Mouse (Mus musculus): Measurements from ENCODE around the gene Gorasp2. TPM values are rescaled to one million over a fixed set of nuclear protein-coding genes. Genes with fewer than 3 reads are reported as not detected.

The Gorasp2 gene
- 10 to 100 TPM; 59.5 to 67.8 TPM for total RNA-seq (2021)
- polyA plus RNA-seq (2012; rRNA removed): 80.2 and 91.4 TPM in 2 replicates
- long read RNA-seq, transcript Gorasp2-201 (10 exons, 2,238 nt): major isoform, 70 of 90 reads
- long read RNA-seq, partial matches to known transcripts: 2 of 90 reads
- long read RNA-seq, other reads (novel, unspliced or antisense): 15 of 90 reads

DNA sequence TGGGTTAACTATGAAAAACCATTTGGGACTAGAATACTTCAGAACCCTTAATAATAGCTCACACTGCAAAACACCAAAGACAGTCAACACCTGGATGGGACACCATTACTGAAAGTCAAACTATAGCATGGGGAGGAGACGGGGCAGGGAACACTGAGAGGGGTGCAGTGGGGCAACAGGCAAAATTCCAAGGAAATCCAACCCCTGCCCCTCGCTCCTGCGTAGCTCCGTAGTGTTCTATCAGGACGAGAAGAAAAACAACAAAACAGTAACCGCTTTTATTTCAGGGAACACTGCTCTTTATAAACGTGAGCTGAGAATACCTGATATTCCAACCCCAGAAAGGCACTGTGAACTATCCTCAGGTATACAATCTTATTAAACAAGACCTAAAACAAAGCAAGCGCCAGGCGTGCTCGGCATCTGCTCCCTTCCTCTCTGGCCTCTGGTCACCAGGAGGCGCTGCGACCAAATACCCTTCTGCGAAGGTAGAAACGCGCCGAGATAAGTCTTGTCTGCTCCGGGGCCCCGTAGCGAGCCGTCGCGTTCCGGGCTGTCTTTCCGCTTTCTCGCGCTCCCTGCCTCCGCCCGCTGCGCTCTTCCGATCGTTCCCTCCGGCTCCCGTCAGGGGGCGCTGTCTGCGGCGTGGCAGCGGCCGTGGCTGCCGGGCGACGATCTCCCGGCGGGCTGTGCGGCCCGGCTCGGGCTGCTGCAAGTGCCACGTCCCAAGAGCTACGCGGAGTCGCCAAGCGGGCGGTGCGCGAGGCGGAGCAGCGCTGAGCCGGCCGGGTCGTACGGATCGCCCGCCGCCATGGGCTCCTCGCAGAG lies at the start of gene Gorasp2:
Gorasp2 (plus strand) TSS at position 690 of the 828 bp plus-strand sequence.
- intact Hi-C loops (cut with DNase I): loop anchor here (5.0 to 10.0 kb wide), 2 partner anchors 551 to 936 kb away; partner anchors contain the start of genes Dync1i2 and Ppig
- Histone ChIP-seq H3K36me3 (ENCODE audit: control insufficient read depth, insufficient read depth, low read length) (peaks cover 13% of the 10 kb centered on the region), H3K4me3 (peak within 1 kb of the TSS; percentile 80)

GRCm38 (mm10) chr2:70614745-70615351 lies 46.5 kb upstream of the Gorasp2 start:
- H3K36me3 ChIP-seq (ENCODE audit: control insufficient read depth, insufficient read depth, low read length): no peaks in the 10 kb centered on the region
- TF ChIP-seq EP300 (IDR thresholded peaks at IDR 0.05; ENCODE audit: insufficient read depth, low read depth, low read length) (no peak), CTCF (IDR thresholded peaks at IDR 0.05) (no peak), POLR2A (IDR thresholded peaks at IDR 0.05; ENCODE audit: insufficient read depth, low read depth, low read length) (no peak)
- intact Hi-C loops (cut with DNase I): no loop called here
- WGBS: 84% methylated on average over 7 of the region's 7 CpGs
- H3K79me2 ChIP-seq (replicated peaks; ENCODE audit: control insufficient read depth, insufficient read depth, low read length): no peaks in the 10 kb centered on the region
- H3K27ac ChIP-seq: no peak overlapping the region
- no peak overlapping the region for H3K9ac ChIP-seq (ENCODE audit: low read depth, low read length)
- H3K27me3 ChIP-seq (ENCODE audit: control insufficient read depth, insufficient read depth, low read length): no peaks in the 10 kb centered on the region
- peak in 1 of 2 experiments; percentile 47 for DNase-seq
- H3K4me3 ChIP-seq: no peak overlapping the region
- H3K4me1 ChIP-seq (ENCODE audit: control insufficient read depth, insufficient read depth, low read length): no peaks in the 10 kb centered on the region

More for the DNA sequence above, at the start of gene Gorasp2:
- H3K79me2 ChIP-seq (replicated peaks; ENCODE audit: control insufficient read depth, insufficient read depth, low read length): peaks cover 1% of the 10 kb centered on the region; the same call in 1 of the 2 replicates
- peak; percentile 97 to 98 for DNase-seq
- H3K27ac ChIP-seq: peak within 1 kb of the TSS; percentile 88
- H3K9ac ChIP-seq (ENCODE audit: low read depth, low read length): peak within 1 kb of the TSS; percentile 89
- WGBS: 1% methylated on average over 63 of the region's 64 CpGs
- TF ChIP-seq CTCF (IDR thresholded peaks at IDR 0.05) (peak; percentile 100; the same call in 1 of the 2 replicates), EP300 (IDR thresholded peaks at IDR 0.05; ENCODE audit: insufficient read depth, low read depth, low read length) (peak; percentile 89), POLR2A (IDR thresholded peaks at IDR 0.05; ENCODE audit: insufficient read depth, low read depth, low read length) (peak; percentile 81)
- peaks cover 6% of the 10 kb centered on the region for H3K4me1 ChIP-seq (ENCODE audit: control insufficient read depth, insufficient read depth, low read length)
- H3K27me3 ChIP-seq (ENCODE audit: control insufficient read depth, insufficient read depth, low read length): no peaks in the 10 kb centered on the region

GRCm38 (mm10) chr2:70616076-70616475 lies 45.3 kb upstream of the Gorasp2 start:
- Histone ChIP-seq H3K79me2 (replicated peaks; ENCODE audit: control insufficient read depth, insufficient read depth, low read length) (no peaks in the 10 kb centered on the region), H3K27me3 (ENCODE audit: control insufficient read depth, insufficient read depth, low read length) (no peaks in the 10 kb centered on the region), H3K27ac (no peak overlapping the region), H3K36me3 (ENCODE audit: control insufficient read depth, insufficient read depth, low read length) (no peaks in the 10 kb centered on the region), H3K9ac (ENCODE audit: low read depth, low read length) (no peak overlapping the region), H3K4me1 (ENCODE audit: control insufficient read depth, insufficient read depth, low read length) (no peaks in the 10 kb centered on the region), H3K4me3 (no peak overlapping the region)
- TF ChIP-seq POLR2A (IDR thresholded peaks at IDR 0.05; ENCODE audit: insufficient read depth, low read depth, low read length) (no peak), CTCF (IDR thresholded peaks at IDR 0.05) (no peak), EP300 (IDR thresholded peaks at IDR 0.05; ENCODE audit: insufficient read depth, low read depth, low read length) (no peak)
- no peak for DNase-seq
- WGBS: 70% methylated on average over 2 of the region's 2 CpGs
- intact Hi-C loops (cut with DNase I): no loop called here

GRCm38 (mm10) chr2:70616617-70617016 lies 44.8 kb upstream of the Gorasp2 start:
- Histone ChIP-seq H3K27ac (no peak overlapping the region), H3K4me1 (ENCODE audit: control insufficient read depth, insufficient read depth, low read length) (no peaks in the 10 kb centered on the region), H3K4me3 (no peak overlapping the region), H3K79me2 (replicated peaks; ENCODE audit: control insufficient read depth, insufficient read depth, low read length) (no peaks in the 10 kb centered on the region), H3K27me3 (ENCODE audit: control insufficient read depth, insufficient read depth, low read length) (no peaks in the 10 kb centered on the region), H3K36me3 (ENCODE audit: control insufficient read depth, insufficient read depth, low read length) (no peaks in the 10 kb centered on the region), H3K9ac (ENCODE audit: low read depth, low read length) (no peak overlapping the region)
- DNase-seq: no peak
- intact Hi-C loops (cut with DNase I): no loop called here
- TF ChIP-seq CTCF (IDR thresholded peaks at IDR 0.05) (no peak), POLR2A (IDR thresholded peaks at IDR 0.05; ENCODE audit: insufficient read depth, low read depth, low read length) (no peak), EP300 (IDR thresholded peaks at IDR 0.05; ENCODE audit: insufficient read depth, low read depth, low read length) (no peak)
- WGBS: 40% methylated on average over 3 of the region's 3 CpGs

DNA sequence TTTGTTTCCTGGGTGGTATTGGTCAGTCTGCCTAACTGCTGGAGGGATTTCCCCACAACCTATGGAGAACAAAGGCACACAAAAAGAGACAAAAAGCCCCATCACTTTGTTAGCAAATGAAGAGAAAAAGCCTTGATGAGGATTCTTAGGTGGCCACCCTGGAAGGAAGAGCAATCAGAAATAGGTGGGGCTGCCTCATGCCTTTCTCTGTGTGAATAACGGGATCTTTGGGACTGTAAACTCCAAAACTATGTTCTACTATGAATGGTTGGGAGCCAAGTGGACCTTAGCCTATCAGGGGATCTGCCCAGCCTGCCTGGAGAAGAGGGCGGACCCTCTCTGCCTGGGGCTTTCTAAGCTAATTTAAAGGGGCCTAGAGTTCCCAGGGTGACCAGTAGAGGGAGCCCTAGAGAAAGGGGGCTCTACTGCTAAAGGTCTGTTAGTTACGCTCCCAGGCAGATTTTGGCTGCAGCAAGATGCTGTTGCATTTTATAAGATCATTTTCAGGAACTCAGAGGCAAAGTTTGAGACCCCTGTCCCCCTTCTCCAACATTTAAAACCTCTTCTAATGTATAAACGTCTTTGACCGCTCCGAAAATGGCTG lies 42.0 kb upstream of the Gorasp2 start:
- Histone ChIP-seq H3K27ac (no peak overlapping the region), H3K4me1 (ENCODE audit: control insufficient read depth, insufficient read depth, low read length) (no peaks in the 10 kb centered on the region)
- WGBS: 87% methylated on average over 6 of the region's 6 CpGs

More for the DNA sequence above, 42.0 kb upstream of the Gorasp2 start:
- DNase-seq: no peak
- TF ChIP-seq POLR2A (IDR thresholded peaks at IDR 0.05; ENCODE audit: insufficient read depth, low read depth, low read length) (no peak), CTCF (IDR thresholded peaks at IDR 0.05) (peak; percentile 53)
- Histone ChIP-seq H3K36me3 (ENCODE audit: control insufficient read depth, insufficient read depth, low read length) (no peaks in the 10 kb centered on the region), H3K9ac (ENCODE audit: low read depth, low read length) (no peak overlapping the region), H3K4me3 (no peak overlapping the region), H3K79me2 (replicated peaks; ENCODE audit: control insufficient read depth, insufficient read depth, low read length) (no peaks in the 10 kb centered on the region), H3K27me3 (ENCODE audit: control insufficient read depth, insufficient read depth, low read length) (no peaks in the 10 kb centered on the region)
- intact Hi-C loops (cut with DNase I): no loop called here
